Mouse (Mus musculus): Measurements from ENCODE around the gene Emp3.
"Not testable (repeated sequence)": the region's sequence is repeated elsewhere in the genome, so short reads cannot be mapped to it uniquely, and the experiment has no call there.

Gene Emp3

GRCm38 (mm10) chr7:45887246-45887645 lies 34.0 kb downstream of the Emp3 start:
- Histone ChIP-seq H3K4me1 (replicated peaks; ENCODE audit: low read depth, low read length) (no peaks in the 10 kb centered on the region), H3K36me3 (ENCODE audit: insufficient read depth, low read length) (peaks cover 29% of the 10 kb centered on the region), H3K27me3 (ENCODE audit: insufficient read depth, low read length) (peaks cover 6% of the 10 kb centered on the region; the same call in 1 of the 2 replicates), H3K9me3 (ENCODE audit: low read length) (no peaks in the 10 kb centered on the region), H3K4me3 (replicated peaks; ENCODE audit: low read length) (no peak overlapping the region)
- TF ChIP-seq NANOG (IDR thresholded peaks at IDR 0.05; ENCODE audit: borderline replicate concordance, low read length), result no peak
- TF ChIP-seq POU5F1 (IDR thresholded peaks at IDR 0.05; ENCODE audit: borderline replicate concordance, low read length), result no peak
- no peak for TF ChIP-seq CTCF (conservative IDR thresholded peaks at IDR 0.05; ENCODE audit: low read length)

- Histone ChIP-seq H3K36me3 (ENCODE audit: insufficient read depth, low read length) (peaks cover 72% of the 10 kb centered on the region), H3K27me3 (ENCODE audit: insufficient read depth, low read length) (no peaks in the 10 kb centered on the region), H3K9me3 (ENCODE audit: low read length) (no peaks in the 10 kb centered on the region), H3K4me3 (replicated peaks; ENCODE audit: low read length) (peak overlapping the region; percentile 43; the same call in 1 of the 2 replicates), H3K4me1 (replicated peaks; ENCODE audit: low read depth, low read length) (peaks cover 11% of the 10 kb centered on the region)
- no peak for TF ChIP-seq POU5F1 (IDR thresholded peaks at IDR 0.05; ENCODE audit: borderline replicate concordance, low read length)
- TF ChIP-seq CTCF (conservative IDR thresholded peaks at IDR 0.05; ENCODE audit: low read length), result no peak
- TF ChIP-seq NANOG (IDR thresholded peaks at IDR 0.05; ENCODE audit: borderline replicate concordance, low read length), result no peak
Observed at GRCm38 (mm10) chr7:45881011-45881410, 40.2 kb downstream of the Emp3 start.

GRCm38 (mm10) chr7:45880531-45880930 lies 40.7 kb downstream of the Emp3 start:
- no peaks in the 10 kb centered on the region for H3K27me3 ChIP-seq (ENCODE audit: insufficient read depth, low read length)
- no peaks in the 10 kb centered on the region for H3K9me3 ChIP-seq (ENCODE audit: low read length)
- no peak for TF ChIP-seq NANOG (IDR thresholded peaks at IDR 0.05; ENCODE audit: borderline replicate concordance, low read length)
- no peak for TF ChIP-seq POU5F1 (IDR thresholded peaks at IDR 0.05; ENCODE audit: borderline replicate concordance, low read length)
- TF ChIP-seq CTCF (conservative IDR thresholded peaks at IDR 0.05; ENCODE audit: low read length), result peak; percentile 37
- H3K4me1 ChIP-seq (replicated peaks; ENCODE audit: low read depth, low read length), result peaks cover 11% of the 10 kb centered on the region
- H3K4me3 ChIP-seq (replicated peaks; ENCODE audit: low read length), result peak overlapping the region; percentile 43; the same call in 1 of the 2 replicates
- peaks cover 77% of the 10 kb centered on the region for H3K36me3 ChIP-seq (ENCODE audit: insufficient read depth, low read length)

GRCm38 (mm10) chr7:45878278-45878677 lies 42.9 kb downstream of the Emp3 start, which contains the start of gene Grin2d:
Grin2d (minus strand) TSS chr7:45878378.
- not testable (repeated sequence) for H3K27me3 ChIP-seq (ENCODE audit: insufficient read depth, low read length); H3K4me3 ChIP-seq (replicated peaks; ENCODE audit: low read length); H3K9me3 ChIP-seq (ENCODE audit: low read length)
- H3K36me3 ChIP-seq (ENCODE audit: insufficient read depth, low read length), result peaks cover 75% of the 10 kb centered on the region
- peaks cover 28% of the 10 kb centered on the region for H3K4me1 ChIP-seq (replicated peaks; ENCODE audit: low read depth, low read length)

GRCm38 (mm10) chr7:45876895-45877294 lies 44.3 kb downstream of the Emp3 start:
- H3K36me3 ChIP-seq (ENCODE audit: insufficient read depth, low read length), result peaks cover 61% of the 10 kb centered on the region
- no peak overlapping the region for H3K4me3 ChIP-seq (replicated peaks; ENCODE audit: low read length)
- H3K27me3 ChIP-seq (ENCODE audit: insufficient read depth, low read length), result peaks cover 3% of the 10 kb centered on the region; the same call in 1 of the 2 replicates
- H3K4me1 ChIP-seq (replicated peaks; ENCODE audit: low read depth, low read length), result peaks cover 29% of the 10 kb centered on the region
- no peaks in the 10 kb centered on the region for H3K9me3 ChIP-seq (ENCODE audit: low read length)
- TF ChIP-seq CTCF (conservative IDR thresholded peaks at IDR 0.05; ENCODE audit: low read length) (no peak), POU5F1 (IDR thresholded peaks at IDR 0.05; ENCODE audit: borderline replicate concordance, low read length) (no peak), NANOG (IDR thresholded peaks at IDR 0.05; ENCODE audit: borderline replicate concordance, low read length) (no peak)

- peaks cover 40% of the 10 kb centered on the region for H3K36me3 ChIP-seq (ENCODE audit: insufficient read depth, low read length)
- TF ChIP-seq NANOG (IDR thresholded peaks at IDR 0.05; ENCODE audit: borderline replicate concordance, low read length) (no peak), CTCF (conservative IDR thresholded peaks at IDR 0.05; ENCODE audit: low read length) (0 out of 2 replicates have a peak, but pooled peaks have one; percentile 12)
- no peaks in the 10 kb centered on the region for H3K9me3 ChIP-seq (ENCODE audit: low read length)
- peaks cover 40% of the 10 kb centered on the region for H3K4me1 ChIP-seq (replicated peaks; ENCODE audit: low read depth, low read length)
- peak overlapping the region; percentile 87 for H3K4me3 ChIP-seq (replicated peaks; ENCODE audit: low read length)
- peaks cover 38% of the 10 kb centered on the region for H3K27me3 ChIP-seq (ENCODE audit: insufficient read depth, low read length)
Observed at GRCm38 (mm10) chr7:45873061-45873947, 47.9 kb downstream of the Emp3 start.

GRCm38 (mm10) chr7:45872624-45873023 lies 48.6 kb downstream of the Emp3 start, which contains the start of gene Kdelr1:
Kdelr1 (plus strand) TSS chr7:45872772.
- Histone ChIP-seq H3K27me3 (ENCODE audit: insufficient read depth, low read length) (peaks cover 45% of the 10 kb centered on the region), H3K4me3 (replicated peaks; ENCODE audit: low read length) (peak within 1 kb of the TSS; percentile 87), H3K4me1 (replicated peaks; ENCODE audit: low read depth, low read length) (peaks cover 46% of the 10 kb centered on the region), H3K9me3 (ENCODE audit: low read length) (no peaks in the 10 kb centered on the region), H3K36me3 (ENCODE audit: insufficient read depth, low read length) (peaks cover 36% of the 10 kb centered on the region)
- TF ChIP-seq CTCF (conservative IDR thresholded peaks at IDR 0.05; ENCODE audit: low read length), result peak; percentile 87
- TF ChIP-seq POU5F1 (IDR thresholded peaks at IDR 0.05; ENCODE audit: borderline replicate concordance, low read length), result no peak
- TF ChIP-seq NANOG (IDR thresholded peaks at IDR 0.05; ENCODE audit: borderline replicate concordance, low read length), result no peak

GRCm38 (mm10) chr7:45870282-45871058 lies 50.7 kb downstream of the Emp3 start:
- Histone ChIP-seq H3K4me3 (replicated peaks; ENCODE audit: low read length) (peak overlapping the region; percentile 69), H3K4me1 (replicated peaks; ENCODE audit: low read depth, low read length) (peaks cover 57% of the 10 kb centered on the region), H3K9me3 (ENCODE audit: low read length) (no peaks in the 10 kb centered on the region), H3K27me3 (ENCODE audit: insufficient read depth, low read length) (peaks cover 55% of the 10 kb centered on the region), H3K36me3 (ENCODE audit: insufficient read depth, low read length) (peaks cover 16% of the 10 kb centered on the region)
- TF ChIP-seq NANOG (IDR thresholded peaks at IDR 0.05; ENCODE audit: borderline replicate concordance, low read length) (no peak), POU5F1 (IDR thresholded peaks at IDR 0.05; ENCODE audit: borderline replicate concordance, low read length) (no peak), CTCF (conservative IDR thresholded peaks at IDR 0.05; ENCODE audit: low read length) (no peak)

Data from E14TG2a.4 (cell line).